ENCODE assay signal across 26 mouse cellular contexts in the genomic region with DNA sequence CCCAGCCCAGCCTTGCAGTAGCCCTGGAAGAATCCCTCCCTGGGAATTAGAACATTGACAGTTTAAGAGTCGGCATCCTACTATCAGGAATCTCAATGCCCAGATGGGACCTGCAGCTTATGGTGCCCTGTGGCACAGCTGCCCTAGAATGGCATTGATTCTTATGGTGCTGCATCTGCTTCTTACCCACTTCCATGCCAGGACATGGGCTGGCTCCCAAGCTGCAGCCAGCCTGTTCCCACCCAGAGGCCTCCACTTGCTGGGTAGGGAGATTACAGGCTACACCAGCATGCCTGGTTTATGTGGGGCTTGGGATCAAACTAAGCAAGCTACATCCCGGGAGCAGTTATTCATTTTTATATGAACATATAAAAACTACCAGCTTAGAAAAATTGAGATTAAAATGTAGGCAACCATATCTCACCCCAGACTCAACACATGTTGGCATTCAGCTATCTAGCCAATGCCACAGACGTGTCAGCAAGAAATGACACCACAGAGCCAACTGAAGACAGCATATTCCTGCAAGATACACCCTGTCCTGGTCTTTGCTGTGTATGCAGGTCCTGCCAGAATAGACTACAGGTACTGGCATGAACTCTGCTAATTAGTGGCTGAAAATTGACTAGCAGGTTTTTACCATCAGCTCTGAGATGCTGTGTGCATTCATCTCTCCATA. TPM values are rescaled to one million over a fixed set of nuclear protein-coding genes. Genes with fewer than 3 reads are reported as not detected.
"Had no signal": no experiment of that assay in that cellular context is flagged by ENCODE, and none has a peak within 500 bp of the region (broad histone marks: within the 10 kb centered on the region; RNA-seq: fewer than 3 reads in every experiment).

No protein-coding gene starts in this region.

- H3K4me1 ChIP-seq: liver, embryonic 13.5 days; midbrain, embryonic 10.5 days; neural tube, embryonic 12.5 days had no signal

- H3K27me3 ChIP-seq: liver, embryonic 13.5 days; neural tube, embryonic 12.5 days; neural tube, embryonic 15.5 days had no signal

- H3K36me3 ChIP-seq: kidney, embryonic 15.5 days; liver, embryonic 13.5 days; midbrain, embryonic 10.5 days; neural tube, embryonic 12.5 days; neural tube, embryonic 15.5 days had no signal

- H3K9ac ChIP-seq: kidney, embryonic 15.5 days; liver, embryonic 13.5 days; neural tube, embryonic 12.5 days; neural tube, embryonic 15.5 days had no signal

- H3K4me2 ChIP-seq: kidney, embryonic 15.5 days; liver, embryonic 13.5 days; neural tube, embryonic 12.5 days; neural tube, embryonic 15.5 days had no signal

- H3K9me3 ChIP-seq: kidney, embryonic 15.5 days; liver, embryonic 13.5 days; midbrain, embryonic 10.5 days; neural tube, embryonic 12.5 days; neural tube, embryonic 15.5 days had no signal

- H3K27ac ChIP-seq: kidney, embryonic 15.5 days; left cerebral cortex, adult 2 months; liver, embryonic 13.5 days; midbrain, embryonic 10.5 days; neural tube, embryonic 12.5 days; neural tube, embryonic 15.5 days; stomach, postnatal 0 days had no signal

- H3K4me3 ChIP-seq: kidney, embryonic 15.5 days; left cerebral cortex, adult 2 months; liver, embryonic 13.5 days; midbrain, embryonic 10.5 days; neural tube, embryonic 12.5 days; neural tube, embryonic 15.5 days had no signal

- DNase-seq: kidney, postnatal 10 days; kidney, postnatal 36 days; layer of hippocampus, postnatal 36 days; liver, embryonic 13.5 days; lung, adult 2 months; lung, postnatal 14 days; lung, postnatal 4 days; midbrain, embryonic 14.5 days; right cerebral cortex, adult 18-20 months; right cerebral cortex, postnatal 14 days; right cerebral cortex, postnatal 4 days; thymus, adult 2 months; thymus, postnatal 14 days; thymus, postnatal 4 days had no signal

RNA-seq across cellular contexts. Expression of gene Otos, which starts 42.7 kb away (rescaled TPM):
- total RNA-seq: left cerebral cortex, adult 2 months; left cerebral cortex, postnatal 10 days; left cerebral cortex, postnatal 36 days; liver, adult 2 months had no signal
- polyA plus RNA-seq: limb, embryonic 11.5 days; liver, adult 2 months; liver, embryonic 13.5 days; lung, adult 2 months; lung, embryonic 16.5 days; neural tube, embryonic 12.5 days; stomach, embryonic 14.5 days had no signal
